Mouse (Mus musculus) brain, embryonic 14.5 days (tissue): Measurements from ENCODE around the gene Rassf5.
"Not testable (repeated sequence)": the region's sequence is repeated elsewhere in the genome, so short reads cannot be mapped to it uniquely, and the experiment has no call there.

Experiments
- CTCF ChIP-seq: fragments of 200-500 bp; IDR thresholded peaks from 2 replicates; pipeline ENCODE4 v1.5.1; 2012; ENCODE audit warnings: inconsistent platforms, mild to moderate bottlenecking, moderate library complexity, borderline replicate concordance; ENCODE audit not compliant: insufficient read depth, insufficient read length; ENCODE audit errors: extremely low read depth
- POLR2A ChIP-seq: fragments of 200-500 bp; IDR thresholded peaks from 2 replicates; pipeline ENCODE4 v1.6.1; 2012; ENCODE audit warnings: mild to moderate bottlenecking, inconsistent platforms, borderline replicate concordance; ENCODE audit not compliant: poor library complexity, insufficient read depth, insufficient read length, severe bottlenecking; ENCODE audit errors: extremely low read depth

GRCm38 (mm10) chr1:131252516-131253250 lies 7.6 kb upstream of the Rassf5 start:
- not testable (repeated sequence) for TF ChIP-seq CTCF, POLR2A
